Mouse (Mus musculus): ENCODE results near the gene Nop2. TPM values are rescaled to one million over a fixed set of nuclear protein-coding genes. Genes with fewer than 3 reads are reported as not detected.

The Nop2 gene
- polyA plus RNA-seq, 1 experiment from 2014 or later: 69.8 TPM

DNA sequence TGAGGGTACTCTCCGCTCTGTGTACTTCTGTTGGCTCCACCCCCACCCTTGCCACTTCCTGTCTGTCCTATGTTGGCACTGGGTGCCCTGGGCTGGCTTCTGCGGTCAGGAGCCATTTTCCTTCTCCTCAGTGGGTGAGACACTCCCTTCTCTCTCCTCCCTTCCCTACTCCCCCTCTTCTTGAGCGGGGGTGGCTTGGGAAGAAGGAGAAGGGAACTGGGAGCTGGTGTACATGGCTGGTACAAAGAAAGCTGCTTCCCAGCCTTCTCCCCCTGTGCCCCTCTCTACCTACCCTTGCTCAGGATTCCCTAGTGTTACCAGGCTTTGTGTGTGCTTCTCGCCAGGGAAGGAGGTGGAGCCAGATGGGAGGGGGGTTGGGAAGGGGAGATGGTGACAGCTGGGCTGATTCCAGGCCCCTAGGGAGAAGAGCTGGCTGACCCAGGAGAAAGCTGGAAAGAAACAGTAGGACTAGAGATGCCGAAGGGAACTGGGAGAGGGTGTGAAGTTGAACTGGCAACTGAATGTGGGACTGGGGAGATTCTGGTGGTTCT is 32.2 kb upstream of the Nop2 start:
- DNase-seq (ENCODE audit: low spot score): no peak
- no peak overlapping the region for H3K27ac ChIP-seq (replicated peaks; ENCODE audit: low read depth, low read length)
- WGBS: 47% methylated on average over 4 of the region's 5 CpGs

DNA sequence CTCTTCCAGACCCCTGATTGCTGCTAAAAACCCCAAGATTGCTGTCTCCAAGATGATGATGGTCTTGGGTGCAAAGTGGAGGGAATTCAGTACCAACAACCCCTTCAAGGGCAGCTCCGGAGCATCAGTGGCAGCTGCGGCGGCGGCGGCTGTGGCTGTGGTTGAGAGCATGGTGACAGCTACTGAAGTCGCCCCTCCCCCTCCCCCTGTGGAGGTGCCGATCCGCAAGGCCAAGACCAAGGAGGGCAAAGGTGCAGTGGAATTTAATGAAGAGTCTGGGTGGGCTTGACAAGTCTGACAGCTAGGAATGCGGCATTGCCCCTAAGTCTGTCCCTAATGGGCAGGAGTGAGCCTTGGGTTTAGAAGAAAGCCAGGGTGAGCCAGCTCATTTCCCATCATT is 30.3 kb upstream of the Nop2 start:
- 77% methylated on average over 9 of the region's 9 CpGs for WGBS
- no peaks in the 10 kb centered on the region for H3K27me3 ChIP-seq (ENCODE audit: control insufficient read depth, insufficient read depth, low read length)
- DNase-seq (ENCODE audit: low spot score) (no peak), ATAC-seq (replicated peaks; ENCODE audit: insufficient number of reproducible peaks, low FRiP score, low TSS enrichment, low read depth) (no peak)
- H3K9ac ChIP-seq (replicated peaks; ENCODE audit: low read length): no peak overlapping the region
- no peak overlapping the region for H3K4me3 ChIP-seq (ENCODE audit: low read depth, low read length)
- H3K4me1 ChIP-seq (ENCODE audit: control insufficient read depth, insufficient read depth, low read length): peaks cover 16% of the 10 kb centered on the region
- H3K36me3 ChIP-seq (replicated peaks; ENCODE audit: control insufficient read depth, insufficient read depth, low read depth, low read length): peaks cover 39% of the 10 kb centered on the region
- H3K27ac ChIP-seq (replicated peaks; ENCODE audit: low read depth, low read length): no peak overlapping the region
- no peak overlapping the region for H3K4me2 ChIP-seq (ENCODE audit: low read depth, low read length)
- H3K9me3 ChIP-seq (replicated peaks; ENCODE audit: control insufficient read depth, low read length): no peaks in the 10 kb centered on the region

More for the DNA sequence above, 32.2 kb upstream of the Nop2 start:
- peaks cover 16% of the 10 kb centered on the region for H3K4me1 ChIP-seq (ENCODE audit: control insufficient read depth, insufficient read depth, low read length)
- 0 out of 2 replicates have a peak overlapping the region, but pooled peaks have one; percentile 2 for H3K9ac ChIP-seq (replicated peaks; ENCODE audit: low read length)
- peak overlapping the region; percentile 25 for H3K4me2 ChIP-seq (ENCODE audit: low read depth, low read length)
- 0 out of 2 replicates have a peak overlapping the region, but pooled peaks have one; percentile 7 for H3K4me3 ChIP-seq (ENCODE audit: low read depth, low read length)
- ATAC-seq (replicated peaks; ENCODE audit: insufficient number of reproducible peaks, low FRiP score, low TSS enrichment, low read depth): no peak
- no peaks in the 10 kb centered on the region for H3K27me3 ChIP-seq (ENCODE audit: control insufficient read depth, insufficient read depth, low read length)
- H3K36me3 ChIP-seq (replicated peaks; ENCODE audit: control insufficient read depth, insufficient read depth, low read depth, low read length): peaks cover 28% of the 10 kb centered on the region
- H3K9me3 ChIP-seq (replicated peaks; ENCODE audit: control insufficient read depth, low read length): no peaks in the 10 kb centered on the region

DNA sequence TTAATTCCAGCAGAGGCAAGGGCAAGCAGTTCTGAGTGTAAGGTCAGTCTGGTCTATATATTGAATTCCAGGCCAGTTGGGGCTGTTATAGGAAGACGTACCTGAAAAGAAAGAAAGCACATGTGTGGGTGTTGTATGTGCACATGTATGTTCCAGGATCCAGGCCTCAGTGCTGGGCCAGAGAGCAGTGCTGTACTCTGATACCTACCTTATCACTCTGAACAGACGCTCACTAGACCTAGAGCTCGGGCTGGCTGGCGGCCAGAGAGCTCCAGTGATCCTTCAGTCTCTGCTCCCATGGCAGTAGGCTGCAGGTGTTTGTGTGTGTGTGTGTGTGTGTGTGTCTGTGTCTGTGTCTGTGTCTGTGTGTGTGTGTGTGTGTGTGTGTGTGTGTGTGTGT is 27.5 kb upstream of the Nop2 start:
- H3K9me3 ChIP-seq (replicated peaks; ENCODE audit: control insufficient read depth, low read length): no peaks in the 10 kb centered on the region
- no peaks in the 10 kb centered on the region for H3K27me3 ChIP-seq (ENCODE audit: control insufficient read depth, insufficient read depth, low read length)
- no peak overlapping the region for H3K4me3 ChIP-seq (ENCODE audit: low read depth, low read length)
- no peak overlapping the region for H3K4me2 ChIP-seq (ENCODE audit: low read depth, low read length)
- peaks cover 2% of the 10 kb centered on the region; the same call in 1 of the 2 replicates for H3K4me1 ChIP-seq (ENCODE audit: control insufficient read depth, insufficient read depth, low read length)
- no peak overlapping the region for H3K27ac ChIP-seq (replicated peaks; ENCODE audit: low read depth, low read length)
- ATAC-seq (replicated peaks; ENCODE audit: insufficient number of reproducible peaks, low FRiP score, low TSS enrichment, low read depth): no peak
- H3K9ac ChIP-seq (replicated peaks; ENCODE audit: low read length): no peak overlapping the region
- 91% methylated on average over 4 of the region's 4 CpGs for WGBS
- DNase-seq (ENCODE audit: low spot score): no peak
- H3K36me3 ChIP-seq (replicated peaks; ENCODE audit: control insufficient read depth, insufficient read depth, low read depth, low read length): peaks cover 59% of the 10 kb centered on the region

DNA sequence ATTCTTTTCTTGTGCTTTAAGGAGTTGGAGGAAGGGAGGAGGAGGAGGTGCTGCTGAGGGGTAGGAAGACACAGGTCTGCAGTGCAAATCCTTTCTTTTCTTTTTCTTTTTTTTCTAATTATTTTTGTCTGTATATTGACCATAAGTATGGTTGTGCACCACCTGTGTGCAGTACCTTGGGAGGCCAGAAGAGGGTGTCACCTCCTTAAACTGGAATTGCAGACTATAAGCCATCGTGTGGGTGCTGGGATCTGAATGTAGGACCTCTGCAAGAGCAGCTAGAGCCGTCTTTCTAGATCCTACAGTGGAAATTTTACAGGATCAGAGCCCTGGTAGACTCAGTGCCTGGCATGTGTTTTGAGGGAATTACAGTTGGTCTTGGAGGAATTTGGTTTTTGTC is 24.0 kb upstream of the Nop2 start:
- 93% methylated on average over 2 of the region's 2 CpGs for WGBS

DNA sequence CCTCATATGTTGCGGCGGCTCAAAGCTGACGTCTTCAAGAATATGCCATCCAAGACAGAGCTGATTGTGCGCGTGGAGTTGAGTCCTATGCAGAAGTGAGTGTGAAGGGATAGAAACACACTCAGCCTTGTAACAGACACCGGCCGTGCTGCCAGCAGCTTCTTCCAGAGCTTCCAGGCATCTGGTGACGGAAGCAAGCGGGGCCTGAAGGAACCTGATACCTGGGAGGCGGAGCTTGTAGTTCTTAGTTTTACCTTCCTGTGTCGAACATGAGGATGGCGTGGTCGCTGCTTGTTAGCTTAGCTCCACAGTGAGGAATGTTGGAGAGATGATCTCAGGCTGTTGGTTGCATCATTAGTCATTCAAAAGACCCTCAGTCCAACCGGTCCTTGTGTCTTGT is 22.3 kb upstream of the Nop2 start:
- DNase-seq (ENCODE audit: low spot score) (peak; percentile 38), ATAC-seq (replicated peaks; ENCODE audit: insufficient number of reproducible peaks, low FRiP score, low TSS enrichment, low read depth) (no peak)
- H3K4me3 ChIP-seq (ENCODE audit: low read depth, low read length): no peak overlapping the region
- H3K27ac ChIP-seq (replicated peaks; ENCODE audit: low read depth, low read length): no peak overlapping the region
- H3K4me2 ChIP-seq (ENCODE audit: low read depth, low read length): no peak overlapping the region
- no peaks in the 10 kb centered on the region for H3K9me3 ChIP-seq (replicated peaks; ENCODE audit: control insufficient read depth, low read length)
- no peaks in the 10 kb centered on the region for H3K4me1 ChIP-seq (ENCODE audit: control insufficient read depth, insufficient read depth, low read length)
- peaks cover 54% of the 10 kb centered on the region for H3K36me3 ChIP-seq (replicated peaks; ENCODE audit: control insufficient read depth, insufficient read depth, low read depth, low read length)
- 63% methylated on average over 14 of the region's 14 CpGs for WGBS
- no peaks in the 10 kb centered on the region for H3K27me3 ChIP-seq (ENCODE audit: control insufficient read depth, insufficient read depth, low read length)
- H3K9ac ChIP-seq (replicated peaks; ENCODE audit: low read length): no peak overlapping the region

More for the DNA sequence above, 24.0 kb upstream of the Nop2 start:
- DNase-seq (ENCODE audit: low spot score): no peak
- H3K4me3 ChIP-seq (ENCODE audit: low read depth, low read length): no peak overlapping the region
- H3K9me3 ChIP-seq (replicated peaks; ENCODE audit: control insufficient read depth, low read length): no peaks in the 10 kb centered on the region
- no peaks in the 10 kb centered on the region for H3K4me1 ChIP-seq (ENCODE audit: control insufficient read depth, insufficient read depth, low read length)
- peaks cover 50% of the 10 kb centered on the region for H3K36me3 ChIP-seq (replicated peaks; ENCODE audit: control insufficient read depth, insufficient read depth, low read depth, low read length)
- no peak for ATAC-seq (replicated peaks; ENCODE audit: insufficient number of reproducible peaks, low FRiP score, low TSS enrichment, low read depth)
- no peaks in the 10 kb centered on the region for H3K27me3 ChIP-seq (ENCODE audit: control insufficient read depth, insufficient read depth, low read length)
- no peak overlapping the region for H3K27ac ChIP-seq (replicated peaks; ENCODE audit: low read depth, low read length)
- no peak overlapping the region for H3K4me2 ChIP-seq (ENCODE audit: low read depth, low read length)
- no peak overlapping the region for H3K9ac ChIP-seq (replicated peaks; ENCODE audit: low read length)

DNA sequence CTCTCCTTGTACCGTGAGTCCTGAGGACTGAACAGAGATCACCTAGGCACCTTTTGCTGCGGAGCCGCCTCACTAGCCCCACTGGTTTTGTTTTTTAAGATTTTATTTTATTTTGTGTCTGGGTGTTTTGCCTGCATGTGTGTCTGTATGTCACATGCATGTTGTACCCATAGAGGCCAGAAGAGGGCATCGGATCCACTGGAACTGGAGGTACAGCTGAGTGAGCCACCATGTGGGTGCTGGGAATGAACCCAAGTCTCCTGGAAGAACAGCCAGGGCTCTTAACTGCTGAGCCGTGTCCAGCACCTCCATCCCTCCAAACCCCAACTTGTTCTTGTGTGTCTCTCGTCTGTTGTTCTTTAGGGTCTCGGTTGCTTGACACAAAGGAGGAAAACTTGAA is 20.8 kb upstream of the Nop2 start:
- ATAC-seq (replicated peaks; ENCODE audit: insufficient number of reproducible peaks, low FRiP score, low TSS enrichment, low read depth) (no peak), DNase-seq (ENCODE audit: low spot score) (peak; percentile 48)
- Histone ChIP-seq H3K4me2 (ENCODE audit: low read depth, low read length) (no peak overlapping the region), H3K27ac (replicated peaks; ENCODE audit: low read depth, low read length) (no peak overlapping the region), H3K27me3 (ENCODE audit: control insufficient read depth, insufficient read depth, low read length) (no peaks in the 10 kb centered on the region), H3K9ac (replicated peaks; ENCODE audit: low read length) (no peak overlapping the region), H3K4me1 (ENCODE audit: control insufficient read depth, insufficient read depth, low read length) (no peaks in the 10 kb centered on the region), H3K9me3 (replicated peaks; ENCODE audit: control insufficient read depth, low read length) (no peaks in the 10 kb centered on the region), H3K4me3 (ENCODE audit: low read depth, low read length) (no peak overlapping the region), H3K36me3 (replicated peaks; ENCODE audit: control insufficient read depth, insufficient read depth, low read depth, low read length) (peaks cover 50% of the 10 kb centered on the region)
- WGBS: 91% methylated on average over 7 of the region's 7 CpGs

DNA sequence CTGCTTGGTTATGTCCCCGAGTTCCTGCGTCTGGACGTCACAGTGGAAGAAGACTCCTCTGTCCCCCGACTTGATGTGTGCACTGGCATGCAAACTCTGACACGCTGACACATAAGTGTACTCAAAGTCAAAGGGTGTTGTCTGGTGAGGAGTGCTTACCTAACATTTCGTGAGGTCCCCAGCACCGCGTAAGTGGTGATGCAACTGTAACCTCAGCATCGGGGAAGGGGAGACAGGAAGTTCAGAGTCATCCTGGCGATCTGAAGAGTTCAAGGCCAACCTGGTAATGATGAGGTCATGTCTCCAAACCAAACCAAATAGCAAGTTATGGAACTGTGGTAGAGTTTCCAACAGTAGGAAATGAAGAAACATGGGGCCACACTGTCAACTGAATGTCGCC is 19.2 kb upstream of the Nop2 start:
- no peaks in the 10 kb centered on the region for H3K27me3 ChIP-seq (ENCODE audit: control insufficient read depth, insufficient read depth, low read length)
- H3K27ac ChIP-seq (replicated peaks; ENCODE audit: low read depth, low read length): no peak overlapping the region
- 94% methylated on average over 11 of the region's 11 CpGs for WGBS
- no peak overlapping the region for H3K4me2 ChIP-seq (ENCODE audit: low read depth, low read length)
- no peaks in the 10 kb centered on the region for H3K9me3 ChIP-seq (replicated peaks; ENCODE audit: control insufficient read depth, low read length)
- no peak for ATAC-seq (replicated peaks; ENCODE audit: insufficient number of reproducible peaks, low FRiP score, low TSS enrichment, low read depth)
- H3K4me3 ChIP-seq (ENCODE audit: low read depth, low read length): no peak overlapping the region
- H3K4me1 ChIP-seq (ENCODE audit: control insufficient read depth, insufficient read depth, low read length): no peaks in the 10 kb centered on the region
- no peak for DNase-seq (ENCODE audit: low spot score)
- H3K9ac ChIP-seq (replicated peaks; ENCODE audit: low read length): no peak overlapping the region
- peaks cover 44% of the 10 kb centered on the region for H3K36me3 ChIP-seq (replicated peaks; ENCODE audit: control insufficient read depth, insufficient read depth, low read depth, low read length)

DNA sequence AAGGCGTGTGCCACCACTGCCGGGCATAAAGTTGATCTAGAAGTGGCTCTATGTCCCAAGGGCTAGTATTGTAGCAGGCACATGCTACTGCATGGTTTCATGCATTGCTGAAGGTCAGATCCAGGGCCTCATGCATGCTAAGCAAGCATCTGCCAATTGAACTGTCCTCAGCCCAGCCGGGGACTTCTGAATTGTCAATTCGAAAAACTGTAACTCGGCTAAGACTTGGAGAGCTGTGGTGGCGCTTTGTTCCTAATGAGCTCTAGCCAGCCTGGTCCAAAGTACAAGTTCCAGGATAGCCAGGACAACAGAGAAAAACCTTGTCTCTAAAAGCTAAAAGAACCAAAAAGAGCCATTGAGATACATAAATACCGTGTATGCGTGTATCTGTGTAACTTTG is 12.3 kb upstream of the Nop2 start:
- H3K9ac ChIP-seq (replicated peaks; ENCODE audit: low read length): no peak overlapping the region
- no peaks in the 10 kb centered on the region for H3K9me3 ChIP-seq (replicated peaks; ENCODE audit: control insufficient read depth, low read length)
- DNase-seq (ENCODE audit: low spot score) (no peak), ATAC-seq (replicated peaks; ENCODE audit: insufficient number of reproducible peaks, low FRiP score, low TSS enrichment, low read depth) (no peak)
- H3K27ac ChIP-seq (replicated peaks; ENCODE audit: low read depth, low read length): no peak overlapping the region
- H3K27me3 ChIP-seq (ENCODE audit: control insufficient read depth, insufficient read depth, low read length): no peaks in the 10 kb centered on the region
- no peak overlapping the region for H3K4me2 ChIP-seq (ENCODE audit: low read depth, low read length)
- no peaks in the 10 kb centered on the region for H3K4me1 ChIP-seq (ENCODE audit: control insufficient read depth, insufficient read depth, low read length)
- H3K36me3 ChIP-seq (replicated peaks; ENCODE audit: control insufficient read depth, insufficient read depth, low read depth, low read length): peaks cover 41% of the 10 kb centered on the region
- WGBS: 95% methylated on average over 8 of the region's 8 CpGs
- H3K4me3 ChIP-seq (ENCODE audit: low read depth, low read length): no peak overlapping the region

All from embryonic facial prominence, embryonic 11.5 days (tissue).